Mouse (Mus musculus) forebrain, embryonic 16.5 days (tissue): ENCODE measurements around the gene Spata18. TPM values are rescaled to one million over a fixed set of nuclear protein-coding genes. Genes with fewer than 3 reads are reported as not detected.

Source experiments
- ATAC-seq: fragments of 200-750 bp; cut with Nextera tagmentation; 2 replicates; pipeline ENCODE4 v1.8.0; 2017; ENCODE audit warnings: mild to moderate bottlenecking, moderate library complexity
- H3K27ac ChIP-seq: fragments of 300-500 bp; sonication (generic); 2 replicates; pipeline ENCODE4 v1.5.1; 2014; ENCODE audit warnings: low read length, control low read depth
- H3K27me3 ChIP-seq: fragments of 300-500 bp; sonication (generic); replicated peaks from 2 replicates; pipeline ENCODE4 v1.6.1; 2014; ENCODE audit warnings: low read length; ENCODE audit not compliant: control insufficient read depth, insufficient read depth
- H3K36me3 ChIP-seq: fragments of 300-500 bp; sonication (generic); 2 replicates; pipeline ENCODE4 v1.6.1; 2014; ENCODE audit not compliant: control insufficient read depth, insufficient read depth
- H3K4me1 ChIP-seq: fragments of 300-500 bp; sonication (generic); replicated peaks from 2 replicates; pipeline ENCODE4 v1.6.1; 2014; ENCODE audit warnings: low read length; ENCODE audit not compliant: control insufficient read depth, insufficient read depth
- H3K4me2 ChIP-seq: fragments of 300-500 bp; sonication (generic); 2 replicates; pipeline ENCODE4 v1.6.1; 2014; ENCODE audit warnings: mild to moderate bottlenecking, low read length, control low read depth
- H3K4me3 ChIP-seq: fragments of 300-500 bp; sonication (generic); replicated peaks from 2 replicates; pipeline ENCODE4 v1.5.1; 2014; ENCODE audit warnings: mild to moderate bottlenecking, low read length, control low read depth
- H3K9ac ChIP-seq: fragments of 300-500 bp; sonication (generic); replicated peaks from 2 replicates; pipeline ENCODE4 v1.6.1; 2014; ENCODE audit warnings: low read depth, low read length, control low read depth
- H3K9me3 ChIP-seq: fragments of 300-500 bp; sonication (generic); 2 replicates; pipeline ENCODE4 v1.6.1; 2016; ENCODE audit warnings: low read length; ENCODE audit not compliant: control insufficient read depth
- WGBS: fragments of 180-500 bp; shearing (Covaris S2); extraction: QIAGEN DNeasy Blood & Tissue Kit; methylation state at CpG from one replicate; pipeline ENCODE4 v1.1.7; 2014; 5-methylcytosine and 5-hydroxymethylcytosine counted together
- polyA plus RNA-seq: library from polyadenylated mRNA; unstranded; fragments of >200 nt; fragmentation: Nextera tagmentation; extraction: Ambion mirVana; gene quantifications from 2 replicates; pipeline ENCODE4 v1.2.1, GENCODE M21; 2015

The Spata18 gene
- polyA plus RNA-seq, 1 experiment from 2014 or later: 0.44 TPM

- Histone ChIP-seq H3K9ac (no peak overlapping the region), H3K9me3 (no peaks in the 10 kb centered on the region), H3K4me2 (no peak overlapping the region), H3K4me3 (no peak overlapping the region), H3K27ac (no peak overlapping the region), H3K4me1 (peaks cover 3% of the 10 kb centered on the region; the same call in 1 of the 2 replicates), H3K36me3 (no peaks in the 10 kb centered on the region), H3K27me3 (no peaks in the 10 kb centered on the region)
- 89% methylated on average over 4 of the region's 4 CpGs for WGBS
- no peak for ATAC-seq
Measured at GRCm38 (mm10) chr5:73725981-73726380, 74.8 kb downstream of the Spata18 start.

GRCm38 (mm10) chr5:73728651-73729050 lies 77.5 kb downstream of the Spata18 start:
- Histone ChIP-seq H3K27ac (no peak overlapping the region), H3K9ac (no peak overlapping the region), H3K4me1 (peaks cover 3% of the 10 kb centered on the region; the same call in 1 of the 2 replicates), H3K9me3 (no peaks in the 10 kb centered on the region), H3K27me3 (no peaks in the 10 kb centered on the region), H3K4me2 (no peak overlapping the region), H3K36me3 (no peaks in the 10 kb centered on the region), H3K4me3 (no peak overlapping the region)
- no peak for ATAC-seq
- 79% methylated on average over 7 of the region's 7 CpGs for WGBS

Other genes with a start within 250 kb of the Spata18 start
- 0.17 TPM in 1 of 2 replicates, not detected in the other for gene Cwh43, start 245.3 kb upstream of the Spata18 start, polyA plus RNA-seq
- 46.5 and 51.4 TPM in 2 replicates for gene Dcun1d4, start 170.4 kb upstream of the Spata18 start, polyA plus RNA-seq
- not detected in 2 replicates for gene Lrrc66, start 18.9 kb upstream of the Spata18 start, polyA plus RNA-seq
- 29.5 and 30.5 TPM in 2 replicates for gene Sgcb, start 3.6 kb upstream of the Spata18 start, polyA plus RNA-seq